Mouse (Mus musculus): ENCODE measurements around the gene Glod4.

- TF ChIP-seq CTCF (IDR thresholded peaks at IDR 0.05; ENCODE audit: low read depth) (no peak), EP300 (IDR thresholded peaks at IDR 0.05; ENCODE audit: low read depth) (no peak)
These were observed 13.9 kb upstream of the Glod4 start for GRCm38 (mm10) chr11:76257386-76257785.

Measured in liver, embryonic 14.5 days (tissue).